In genomic region chr11:85888451-85888961, GRCm38 (mm10) we compare ENCODE assay signal across 11 mouse cellular contexts. TPM values are rescaled to one million over a fixed set of nuclear protein-coding genes. Genes with fewer than 3 reads are reported as not detected.
A peak's percentile ranks its signal among the peaks of the same experiment; 100 is the strongest.
DNase-seq lines count a peak whose midpoint lies in the region; ATAC-seq and TF ChIP-seq lines count a peak whose summit lies in the region.
"Had no signal": no experiment of that assay in that cellular context is flagged by ENCODE, and none has a peak within 500 bp of the region (broad histone marks: within the 10 kb centered on the region; RNA-seq: fewer than 3 reads in every experiment).

No protein-coding gene starts in this region.

- no peaks in the 10 kb centered on the region for H3K9me3 ChIP-seq in heart, postnatal 0 days (replicated peaks; ENCODE audit: control insufficient read depth, low read length)
- H3K9me3 ChIP-seq in neural tube, embryonic 15.5 days (replicated peaks), result no peaks in the 10 kb centered on the region
- H3K9me3 ChIP-seq in intestine, embryonic 16.5 days (ENCODE audit: control insufficient read depth, low read length), result no peaks in the 10 kb centered on the region
- no peaks in the 10 kb centered on the region for H3K9me3 ChIP-seq in stomach, embryonic 14.5 days (ENCODE audit: control insufficient read depth, low read depth, low read length)

- H3K27ac ChIP-seq in heart, postnatal 0 days (ENCODE audit: low read depth), result no peak overlapping the region
- H3K27ac ChIP-seq in neural tube, embryonic 15.5 days (replicated peaks), result no peak overlapping the region
- no peak overlapping the region for H3K27ac ChIP-seq in intestine, embryonic 16.5 days (ENCODE audit: low read length)
- no peak overlapping the region for H3K27ac ChIP-seq in stomach, embryonic 14.5 days (ENCODE audit: low read length)

- intact Hi-C loops in heart, postnatal 10 days (cut with DNase I), result no loop called here

- H3K27me3 ChIP-seq in heart, postnatal 0 days (ENCODE audit: control insufficient read depth, insufficient read depth, low read length), result peaks cover 96% of the 10 kb centered on the region
- peaks cover 93% of the 10 kb centered on the region for H3K27me3 ChIP-seq in neural tube, embryonic 15.5 days (replicated peaks)
- peaks cover 72% of the 10 kb centered on the region for H3K27me3 ChIP-seq in intestine, embryonic 16.5 days (replicated peaks; ENCODE audit: control insufficient read depth, insufficient read depth, low read length)
- H3K27me3 ChIP-seq in stomach, embryonic 14.5 days (ENCODE audit: control insufficient read depth, insufficient read depth, low read length), result peaks cover 66% of the 10 kb centered on the region

- no peak for DNase-seq in heart, postnatal 0 days (ENCODE audit: low spot score)
- DNase-seq in heart, postnatal 10 days, result no peak
- peak; percentile 76 for DNase-seq in neural tube, embryonic 10.5 days (ENCODE audit: extremely low spot score, low spot score)
- no peak for DNase-seq in thymus, postnatal 0 days (ENCODE audit: low spot score)
- no peak for DNase-seq in urinary bladder, adult 18-20 months (ENCODE audit: low spot score in 2 of 2)
- DNase-seq: adrenal gland, adult 8-10 months; heart, adult 18-20 months had no signal

- TF ChIP-seq CTCF in heart, postnatal 0 days (IDR thresholded peaks at IDR 0.05; ENCODE audit: low read depth), result no peak

- 11% methylated on average over 26 of the region's 26 CpGs for WGBS in heart, postnatal 0 days
- 3% methylated on average over 26 of the region's 26 CpGs for WGBS in neural tube, embryonic 15.5 days
- WGBS in intestine, embryonic 16.5 days, result 4% methylated on average over 26 of the region's 26 CpGs
- WGBS in stomach, embryonic 14.5 days, result 7% methylated on average over 26 of the region's 26 CpGs

- ATAC-seq in heart, postnatal 0 days (ENCODE audit: insufficient read depth, low read depth), result no peak
- no peak for ATAC-seq in neural tube, embryonic 15.5 days (ENCODE audit: low FRiP score)
- peak; percentile 81 for ATAC-seq in intestine, embryonic 16.5 days
- ATAC-seq in stomach, embryonic 14.5 days (ENCODE audit: insufficient number of reproducible peaks, insufficient read depth, low FRiP score, low read depth), result peak; percentile 60; the same call in 1 of the 2 replicates

- no peaks in the 10 kb centered on the region for H3K4me1 ChIP-seq in heart, postnatal 0 days (ENCODE audit: control insufficient read depth, insufficient read depth)
- H3K4me1 ChIP-seq in neural tube, embryonic 15.5 days, result 0 out of 2 replicates have a peak, but pooled peaks cover 6% of the 10 kb centered on the region
- peaks cover 10% of the 10 kb centered on the region for H3K4me1 ChIP-seq in intestine, embryonic 16.5 days (ENCODE audit: control insufficient read depth, insufficient read depth, low read length)
- H3K4me1 ChIP-seq in stomach, embryonic 14.5 days (ENCODE audit: control insufficient read depth, insufficient read depth, low read length), result peaks cover 10% of the 10 kb centered on the region

- H3K9ac ChIP-seq in heart, postnatal 0 days (replicated peaks; ENCODE audit: low read depth, low read length), result no peak overlapping the region
- H3K9ac ChIP-seq in neural tube, embryonic 15.5 days (replicated peaks), result no peak overlapping the region
- no peak overlapping the region for H3K9ac ChIP-seq in intestine, embryonic 16.5 days (ENCODE audit: low read depth, low read length)
- H3K9ac ChIP-seq in stomach, embryonic 14.5 days (replicated peaks; ENCODE audit: low read depth, low read length), result no peak overlapping the region

- H3K4me2 ChIP-seq in heart, postnatal 0 days (ENCODE audit: low read depth, low read length), result peak overlapping the region; percentile 15; the same call in 1 of the 2 replicates
- no peak overlapping the region for H3K4me2 ChIP-seq in neural tube, embryonic 15.5 days
- no peak overlapping the region for H3K4me2 ChIP-seq in intestine, embryonic 16.5 days (ENCODE audit: low read depth, low read length)
- H3K4me2 ChIP-seq in stomach, embryonic 14.5 days (replicated peaks; ENCODE audit: low read depth, low read length), result 0 out of 2 replicates have a peak overlapping the region, but pooled peaks have one; percentile 4

- peak overlapping the region; percentile 16 for H3K4me3 ChIP-seq in heart, postnatal 0 days (ENCODE audit: low read depth, low read length)
- no peak overlapping the region for H3K4me3 ChIP-seq in neural tube, embryonic 15.5 days (replicated peaks)
- H3K4me3 ChIP-seq in intestine, embryonic 16.5 days (ENCODE audit: low read length), result peak overlapping the region; percentile 4; the same call in 1 of the 2 replicates
- H3K4me3 ChIP-seq in stomach, embryonic 14.5 days (ENCODE audit: low read depth, low read length), result no peak overlapping the region

- no peak for TF ChIP-seq EP300 in heart, postnatal 0 days (IDR thresholded peaks at IDR 0.05; ENCODE audit: low read depth)

- no peaks in the 10 kb centered on the region for H3K36me3 ChIP-seq in heart, postnatal 0 days (replicated peaks; ENCODE audit: control insufficient read depth, insufficient read depth, low read length)
- H3K36me3 ChIP-seq in neural tube, embryonic 15.5 days, result no peaks in the 10 kb centered on the region
- H3K36me3 ChIP-seq in intestine, embryonic 16.5 days (ENCODE audit: control insufficient read depth, insufficient read depth, low read length), result no peaks in the 10 kb centered on the region
- H3K36me3 ChIP-seq in stomach, embryonic 14.5 days (ENCODE audit: control insufficient read depth, insufficient read depth, low read length), result no peaks in the 10 kb centered on the region

RNA-seq across cellular contexts. Expression of gene Tbx4, which starts 2.3 kb away (rescaled TPM):
- total RNA-seq in heart, postnatal 0 days (2014; rRNA removed; ENCODE audit: low replicate concordance), result not detected in 2 replicates
- polyA plus RNA-seq in heart, postnatal 0 days (2015; fragmentation: Nextera tagmentation; extraction: Ambion mirVana), result 0.05 and 0.07 TPM in 2 replicates
- total RNA-seq in heart, postnatal 10 days (2021), result under 1 TPM in 1 of 2 experiments, not detected in 1; 0.32 TPM
- 0.19 and 0.29 TPM in 2 replicates for polyA plus RNA-seq in neural tube, embryonic 15.5 days (2015; fragmentation: Nextera tagmentation; extraction: Ambion mirVana)
- not detected in 2 replicates for polyA plus RNA-seq in intestine, embryonic 16.5 days (2015; fragmentation: Nextera tagmentation; extraction: Ambion mirVana)
- polyA plus RNA-seq in stomach, embryonic 14.5 days (2014; fragmentation: Nextera tagmentation; extraction: Ambion mirVana), result not detected in 2 replicates
- 0.04 TPM in 1 of 2 replicates, not detected in the other for polyA plus RNA-seq in thymus, postnatal 0 days (2015; fragmentation: Nextera tagmentation; extraction: Ambion mirVana)

RNA-seq across cellular contexts. Expression of gene Gm11444, which starts 38.4 kb away (rescaled TPM):
- total RNA-seq in heart, postnatal 0 days (2014; rRNA removed; ENCODE audit: low replicate concordance), result not detected in 2 replicates
- not detected in 2 replicates for polyA plus RNA-seq in heart, postnatal 0 days (2015; fragmentation: Nextera tagmentation; extraction: Ambion mirVana)
- total RNA-seq in heart, postnatal 10 days (2021), result not detected
- polyA plus RNA-seq in neural tube, embryonic 15.5 days (2015; fragmentation: Nextera tagmentation; extraction: Ambion mirVana), result not detected in 2 replicates
- polyA plus RNA-seq in intestine, embryonic 16.5 days (2015; fragmentation: Nextera tagmentation; extraction: Ambion mirVana), result not detected in 2 replicates
- polyA plus RNA-seq in stomach, embryonic 14.5 days (2014; fragmentation: Nextera tagmentation; extraction: Ambion mirVana), result not detected in 2 replicates
- polyA plus RNA-seq in thymus, postnatal 0 days (2015; fragmentation: Nextera tagmentation; extraction: Ambion mirVana), result not detected in 2 replicates
- total RNA-seq: adrenal gland, adult 8-10 months; heart, adult 18-20 months; left cerebral cortex, postnatal 36 days had no signal

RNA-seq across cellular contexts. Expression of gene Tbx2, which starts 56.2 kb away (rescaled TPM):
- total RNA-seq in heart, postnatal 0 days (2014; rRNA removed; ENCODE audit: low replicate concordance), result 8.5 and 12.0 TPM in 2 replicates
- 1.3 TPM in 2 replicates for polyA plus RNA-seq in heart, postnatal 0 days (2015; fragmentation: Nextera tagmentation; extraction: Ambion mirVana)
- total RNA-seq in heart, postnatal 10 days (2021), result 10 to 100 TPM; 17.3 to 18.4 TPM
- 1.4 and 1.5 TPM in 2 replicates for polyA plus RNA-seq in neural tube, embryonic 15.5 days (2015; fragmentation: Nextera tagmentation; extraction: Ambion mirVana)
- 1.7 and 2.2 TPM in 2 replicates for polyA plus RNA-seq in intestine, embryonic 16.5 days (2015; fragmentation: Nextera tagmentation; extraction: Ambion mirVana)
- polyA plus RNA-seq in stomach, embryonic 14.5 days (2014; fragmentation: Nextera tagmentation; extraction: Ambion mirVana), result 5.8 and 6.8 TPM in 2 replicates
- 0.58 and 1.0 TPM in 2 replicates for polyA plus RNA-seq in thymus, postnatal 0 days (2015; fragmentation: Nextera tagmentation; extraction: Ambion mirVana)

Comparison
In these comparisons a context has a peak if more than half of its experiments do, and no peak if none do; other contexts are left out.
1. ATAC-seq: peak in intestine, embryonic 16.5 days (single experiment) and stomach, embryonic 14.5 days (single experiment); none in heart, postnatal 0 days (single experiment) and neural tube, embryonic 15.5 days (single experiment).
2. H3K4me2 ChIP-seq: peak in heart, postnatal 0 days (single experiment) and stomach, embryonic 14.5 days (single experiment); none in neural tube, embryonic 15.5 days (single experiment) and intestine, embryonic 16.5 days (single experiment).
3. H3K4me3 ChIP-seq: peak in heart, postnatal 0 days (single experiment) and intestine, embryonic 16.5 days (single experiment); none in neural tube, embryonic 15.5 days (single experiment) and stomach, embryonic 14.5 days (single experiment).